Mouse (Mus musculus) G1E (cell line): ENCODE data around the gene Cacna1c. TPM values are rescaled to one million over a fixed set of nuclear protein-coding genes. Genes with fewer than 3 reads are reported as not detected.

Source experiments
- ATAC-seq: 2 replicates; pipeline ENCODE4 v1.8.0; 2016; ENCODE audit warnings: mild to moderate bottlenecking; ENCODE audit not compliant: insufficient number of reproducible peaks, poor library complexity, low FRiP score, severe bottlenecking; ENCODE audit errors: extremely low read depth
- DNase-seq: peaks from one replicate; pipeline ENCODE4 v3.0.0; 2012; ENCODE audit warnings: low spot score
- H3K27me3 ChIP-seq: 2 replicates; pipeline ENCODE4 v1.6.1; 2012; ENCODE audit warnings: mild to moderate bottlenecking, low read length, inconsistent platforms; ENCODE audit not compliant: insufficient read depth
- H3K36me3 ChIP-seq: replicated peaks from 2 replicates; pipeline ENCODE3; 2012; ENCODE audit warnings: mild to moderate bottlenecking, inconsistent platforms
- H3K4me1 ChIP-seq: 2 replicates; pipeline ENCODE4 v1.6.1; 2012; ENCODE audit warnings: low read depth, low read length, inconsistent platforms, mixed read lengths; ENCODE audit not compliant: insufficient read depth
- H3K4me3 ChIP-seq: 2 replicates; pipeline ENCODE4 v1.5.1; 2012; ENCODE audit warnings: low read depth, mild to moderate bottlenecking, inconsistent platforms, low read length, moderate library complexity, mixed read lengths
- H3K9me3 ChIP-seq: replicated peaks from 2 replicates; pipeline ENCODE4 v1.6.1; 2012; ENCODE audit warnings: inconsistent platforms
- CTCF ChIP-seq: IDR thresholded peaks from 2 replicates; pipeline ENCODE4 v1.5.1; 2012; ENCODE audit warnings: low read depth, low read length, inconsistent platforms, mixed read lengths
- GATA1 ChIP-seq: IDR thresholded peaks from 2 replicates; pipeline ENCODE4 v1.6.1; 2012; ENCODE audit warnings: borderline replicate concordance, low read length, inconsistent platforms, mixed read lengths
- GATA2 ChIP-seq: IDR thresholded peaks from 2 replicates; pipeline ENCODE4 v1.6.1; 2012; ENCODE audit warnings: low read depth, low read length, inconsistent platforms, borderline replicate concordance
- POLR2AphosphoS5 ChIP-seq: IDR thresholded peaks from 2 replicates; pipeline ENCODE4 v1.6.1; 2012; ENCODE audit warnings: low read depth, low read length, inconsistent platforms; ENCODE audit not compliant: insufficient replicate concordance
- TAL1 ChIP-seq: conservative IDR thresholded peaks from 2 replicates; pipeline ENCODE4 v1.6.1; 2012; ENCODE audit warnings: low read depth, low read length, inconsistent platforms, mixed read lengths
- polyA plus RNA-seq: library from polyadenylated mRNA; stranded (reverse); fragments of >175 nt; gene quantifications from 2 replicates; pipeline ENCODE4 v1.2.3, GENCODE M21; 2012
- total RNA-seq, 2 experiments: library from RNA; stranded (forward) in 1 of 2; stranded (reverse) in 1 of 2; fragments of 200-1000 nt in 1 of 2; fragments of >200 nt in 1 of 2; fragmentation: Nextera tagmentation in 1 of 2; gene quantifications; 2 replicates each; pipeline ENCODE4 v1.2.3; 2014 to 2017

Gene Cacna1c
- total and polyA plus RNA-seq, 3 experiments: 0.11 TPM; not detected in 2

- ATAC-seq: no peak
- H3K4me3 ChIP-seq: no peak overlapping the region
- peaks cover 66% of the 10 kb centered on the region for H3K9me3 ChIP-seq
- DNase-seq: no peak
- no peaks in the 10 kb centered on the region for H3K27me3 ChIP-seq
- H3K4me1 ChIP-seq: no peaks in the 10 kb centered on the region
- H3K36me3 ChIP-seq: no peaks in the 10 kb centered on the region
- TF ChIP-seq GATA2: no peak
- TF ChIP-seq POLR2AphosphoS5: no peak
- no peak for TF ChIP-seq GATA1
- TF ChIP-seq TAL1: no peak
- TF ChIP-seq CTCF: no peak
Measured at GRCm38 (mm10) chr6:118749285-118749684, 446.9 kb downstream of the Cacna1c start.

GRCm38 (mm10) chr6:118742701-118743100, 453.5 kb downstream of the Cacna1c start:
- H3K36me3 ChIP-seq: no peaks in the 10 kb centered on the region
- no peaks in the 10 kb centered on the region for H3K27me3 ChIP-seq
- TF ChIP-seq GATA2: no peak
- no peak for TF ChIP-seq TAL1
- no peak for TF ChIP-seq POLR2AphosphoS5
- no peak for TF ChIP-seq GATA1
- TF ChIP-seq CTCF: no peak
- no peaks in the 10 kb centered on the region for H3K4me1 ChIP-seq
- DNase-seq: no peak
- no peak for ATAC-seq
- H3K4me3 ChIP-seq: no peak overlapping the region
- peaks cover 70% of the 10 kb centered on the region for H3K9me3 ChIP-seq

- no peak for ATAC-seq
- Histone ChIP-seq H3K27me3 (no peaks in the 10 kb centered on the region), H3K36me3 (no peaks in the 10 kb centered on the region), H3K4me3 (no peak overlapping the region), H3K9me3 (peaks cover 70% of the 10 kb centered on the region), H3K4me1 (no peaks in the 10 kb centered on the region)
- no peak for DNase-seq
- TF ChIP-seq GATA2 (no peak), POLR2AphosphoS5 (no peak), GATA1 (no peak), CTCF (no peak), TAL1 (no peak)
Measured at GRCm38 (mm10) chr6:118741841-118742240, 454.4 kb downstream of the Cacna1c start.

GRCm38 (mm10) chr6:118739961-118740599, 456.1 kb downstream of the Cacna1c start:
- Histone ChIP-seq H3K4me3 (no peak overlapping the region), H3K4me1 (no peaks in the 10 kb centered on the region), H3K27me3 (no peaks in the 10 kb centered on the region), H3K9me3 (peaks cover 66% of the 10 kb centered on the region), H3K36me3 (no peaks in the 10 kb centered on the region)
- no peak for DNase-seq
- no peak for ATAC-seq
- TF ChIP-seq TAL1 (no peak), CTCF (no peak), GATA1 (no peak), GATA2 (no peak)

- no peak for DNase-seq
- ATAC-seq: no peak
- no peak for TF ChIP-seq GATA2
- TF ChIP-seq CTCF: no peak
- no peak for TF ChIP-seq GATA1
- no peak for TF ChIP-seq POLR2AphosphoS5
- no peak for TF ChIP-seq TAL1
- H3K27me3 ChIP-seq: no peaks in the 10 kb centered on the region
- peaks cover 66% of the 10 kb centered on the region for H3K9me3 ChIP-seq
- no peaks in the 10 kb centered on the region for H3K36me3 ChIP-seq
- H3K4me1 ChIP-seq: no peaks in the 10 kb centered on the region
- no peak overlapping the region for H3K4me3 ChIP-seq
Measured at GRCm38 (mm10) chr6:118739344-118739743, 456.9 kb downstream of the Cacna1c start.

GRCm38 (mm10) chr6:118738656-118739055, 457.6 kb downstream of the Cacna1c start:
- Histone ChIP-seq H3K27me3 (no peaks in the 10 kb centered on the region), H3K4me1 (no peaks in the 10 kb centered on the region), H3K4me3 (no peak overlapping the region), H3K9me3 (peaks cover 64% of the 10 kb centered on the region), H3K36me3 (no peaks in the 10 kb centered on the region)
- DNase-seq: no peak
- TF ChIP-seq TAL1 (no peak), GATA2 (no peak), CTCF (no peak), GATA1 (no peak), POLR2AphosphoS5 (no peak)
- no peak for ATAC-seq

GRCm38 (mm10) chr6:118737078-118737477, 459.1 kb downstream of the Cacna1c start:
- DNase-seq (no peak), ATAC-seq (no peak; the same call in 1 of the 2 replicates)

More at GRCm38 (mm10) chr6:118737078-118737477, 459.1 kb downstream of the Cacna1c start:
- H3K27me3 ChIP-seq: no peaks in the 10 kb centered on the region
- H3K36me3 ChIP-seq: no peaks in the 10 kb centered on the region
- no peak overlapping the region for H3K4me3 ChIP-seq
- TF ChIP-seq GATA2 (no peak), GATA1 (no peak), TAL1 (no peak), CTCF (no peak), POLR2AphosphoS5 (no peak)
- peaks cover 63% of the 10 kb centered on the region for H3K9me3 ChIP-seq
- no peaks in the 10 kb centered on the region for H3K4me1 ChIP-seq
